Mouse (Mus musculus) MEL (cell line): ENCODE data around the gene Rbpj.

ENCODE experiments used
- CHD1 ChIP-seq: IDR thresholded peaks from 2 replicates; pipeline ENCODE4 v1.6.1; 2012; ENCODE audit warnings: low read depth, mild to moderate bottlenecking, inconsistent platforms, low read length, improper control_type of control experiment
- CTCF ChIP-seq, 3 experiments: IDR thresholded peaks in 2 of 3; conservative IDR thresholded peaks in 1 of 3; 2 replicates each; pipeline ENCODE4 v1.5.1; 2011 to 2012; ENCODE audit warnings: low read length in 3 of 3, low read depth in 2 of 3, mild to moderate bottlenecking in 2 of 3, improper control_type of control experiment in 1 of 3, inconsistent platforms in 1 of 3, mixed read lengths in 1 of 3, moderate library complexity in 1 of 3; ENCODE audit not compliant: control insufficient read depth in 1 of 3, insufficient read depth in 1 of 3, poor library complexity in 1 of 3, severe bottlenecking in 1 of 3
- E2F4 ChIP-seq: IDR thresholded peaks from 2 replicates; pipeline ENCODE4 v1.6.1; 2011; ENCODE audit warnings: low read depth, low read length, improper control_type of control experiment, borderline replicate concordance
- MAFK ChIP-seq: IDR thresholded peaks from 2 replicates; pipeline ENCODE4 v1.6.1; 2011; ENCODE audit warnings: low read depth, mild to moderate bottlenecking, low read length, improper control_type of control experiment, borderline replicate concordance
- MAZ ChIP-seq: IDR thresholded peaks from 2 replicates; pipeline ENCODE4 v1.6.1; 2012; ENCODE audit warnings: low read depth, mild to moderate bottlenecking, inconsistent platforms, low read length, improper control_type of control experiment
- NELFE ChIP-seq: IDR thresholded peaks from 2 replicates; pipeline ENCODE4 v1.6.1; 2011; ENCODE audit warnings: low read depth, low read length, improper control_type of control experiment
- POLR2A ChIP-seq, 2 experiments: IDR thresholded peaks; 2 replicates each; pipeline ENCODE4 v1.6.1; 2011 to 2012; ENCODE audit warnings: low read length in 2 of 2, mild to moderate bottlenecking in 2 of 2, control low read depth in 1 of 2, improper control_type of control experiment in 1 of 2, low read depth in 1 of 2, moderate library complexity in 1 of 2; ENCODE audit not compliant: control insufficient read depth in 1 of 2, insufficient read depth in 1 of 2, poor library complexity in 1 of 2
- RCOR1 ChIP-seq: IDR thresholded peaks from 2 replicates; pipeline ENCODE4 v1.6.1; 2012; ENCODE audit warnings: low read depth, mild to moderate bottlenecking, inconsistent platforms, low read length, improper control_type of control experiment
- UBTF ChIP-seq: IDR thresholded peaks from 2 replicates; pipeline ENCODE4 v1.6.1; 2012; ENCODE audit warnings: low read depth, mild to moderate bottlenecking, inconsistent platforms, low read length, improper control_type of control experiment, moderate library complexity, borderline replicate concordance; ENCODE audit not compliant: insufficient read depth
- USF1 ChIP-seq: IDR thresholded peaks from 2 replicates; pipeline ENCODE4 v1.6.1; 2014; ENCODE audit warnings: low read depth, mild to moderate bottlenecking, inconsistent platforms, low read length, improper control_type of control experiment, moderate library complexity
- USF2 ChIP-seq, 2 experiments: IDR thresholded peaks; 2 replicates each; pipeline ENCODE4 v1.6.1; 2011 to 2012; ENCODE audit warnings: improper control_type of control experiment in 2 of 2, low read length in 2 of 2, borderline replicate concordance in 1 of 2, inconsistent platforms in 1 of 2, low read depth in 1 of 2, mild to moderate bottlenecking in 1 of 2; ENCODE audit not compliant: insufficient read depth in 1 of 2
- ZMIZ1 ChIP-seq: IDR thresholded peaks from 2 replicates; pipeline ENCODE4 v1.6.1; 2012; ENCODE audit warnings: low read depth, mild to moderate bottlenecking, inconsistent platforms, low read length, improper control_type of control experiment, moderate library complexity

DNA sequence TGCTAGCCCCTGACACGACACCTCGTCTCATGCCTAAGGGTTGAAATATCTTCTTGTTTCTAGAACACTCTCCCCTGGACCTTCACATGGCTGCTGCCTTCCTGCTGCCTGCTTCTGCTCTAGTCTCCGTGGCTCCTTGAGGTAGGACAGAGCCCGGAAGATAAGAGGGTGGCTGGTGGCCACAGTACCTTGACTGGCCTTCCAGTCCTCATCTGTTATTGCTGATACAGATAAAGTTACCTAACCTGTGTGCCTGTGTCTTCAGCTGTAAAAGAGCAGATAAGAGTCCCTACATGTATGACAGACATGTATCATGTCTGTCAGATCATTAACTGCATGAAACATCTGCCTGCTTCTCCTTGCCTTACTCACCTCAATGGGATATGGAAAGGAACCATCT, 219.7 kb downstream of the Rbpj start:
- no peak for TF ChIP-seq RCOR1
- TF ChIP-seq CTCF (IDR thresholded peaks at IDR 0.05 in 2 of 3, conservative IDR thresholded peaks at IDR 0.05 in 1 of 3; ENCODE audit: control insufficient read depth in 1 of 3, insufficient read depth in 1 of 3, low read depth in 2 of 3, low read length in 3 of 3, poor library complexity in 1 of 3, severe bottlenecking in 1 of 3): no peak
- TF ChIP-seq POLR2A (IDR thresholded peaks at IDR 0.05; ENCODE audit: control insufficient read depth in 1 of 2, insufficient read depth in 1 of 2, low read depth in 1 of 2, low read length in 2 of 2, poor library complexity in 1 of 2): no peak
- no peak for TF ChIP-seq MAFK
- no peak for TF ChIP-seq ZMIZ1
- TF ChIP-seq USF1: no peak
- no peak for TF ChIP-seq USF2 (IDR thresholded peaks at IDR 0.05; ENCODE audit: borderline replicate concordance in 1 of 2, insufficient read depth in 1 of 2, low read depth in 1 of 2, low read length in 2 of 2)
- TF ChIP-seq NELFE: no peak
- no peak for TF ChIP-seq UBTF
- no peak for TF ChIP-seq E2F4
- TF ChIP-seq MAZ: no peak
- no peak for TF ChIP-seq CHD1
